Mouse (Mus musculus) c-Kit-positive CD71-positive TER-119-positive erythroid progenitor cells, embryonic 14.5 days (primary cell): ENCODE measurements at regions not wholly inside any gene's neighbourhood (a gene's known extent, or its start where the extent isn't known, plus 50 kb on each side); places are given as distances from the start of the nearest gene placed in this dataset.

Experiments used
- DNase-seq: peaks from one replicate; pipeline ENCODE4 v3.0.0-alpha.2; 2013; ENCODE audit warnings: low spot score

DNA sequence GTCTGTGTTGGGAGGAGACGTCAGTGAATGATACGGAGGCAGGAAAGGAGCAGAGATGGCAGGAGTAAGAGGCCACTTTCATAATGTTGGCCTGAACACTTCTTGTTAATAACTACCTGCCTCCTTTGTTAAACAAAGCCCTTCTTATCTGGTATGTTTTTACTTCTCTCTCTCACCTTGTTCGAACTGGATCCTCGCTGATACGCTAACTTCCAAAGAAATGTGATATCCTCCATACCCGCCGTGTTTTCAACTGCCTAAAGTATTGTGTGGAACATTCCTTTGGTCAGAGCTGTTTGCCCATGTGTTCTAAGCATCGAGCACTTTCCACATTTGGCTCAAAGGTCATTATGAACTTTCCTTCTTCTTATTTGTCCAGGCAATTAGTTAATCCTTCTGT, 887.8 kb upstream of the Lrrc6 start:
- no peak for DNase-seq

DNA sequence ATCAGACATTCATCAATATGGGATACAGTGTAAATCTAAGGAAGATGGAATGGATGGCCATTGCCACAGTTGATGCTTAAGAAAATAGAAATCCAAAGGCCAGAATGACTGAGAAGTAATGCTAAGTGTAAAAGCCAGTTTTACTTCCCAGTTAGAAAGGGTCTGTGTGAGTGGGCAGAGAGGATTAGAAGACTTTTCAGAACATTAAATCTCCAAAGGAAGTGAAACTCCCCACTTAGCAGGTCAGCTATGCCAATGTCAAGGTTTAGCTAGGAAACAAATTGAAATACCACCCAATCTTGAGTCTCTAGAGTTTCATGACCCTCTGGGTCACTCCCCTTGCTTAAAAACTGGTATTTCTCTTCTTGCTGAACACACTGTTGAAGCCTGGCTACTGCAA, 886.2 kb upstream of the Lrrc6 start:
- DNase-seq, result no peak

DNA sequence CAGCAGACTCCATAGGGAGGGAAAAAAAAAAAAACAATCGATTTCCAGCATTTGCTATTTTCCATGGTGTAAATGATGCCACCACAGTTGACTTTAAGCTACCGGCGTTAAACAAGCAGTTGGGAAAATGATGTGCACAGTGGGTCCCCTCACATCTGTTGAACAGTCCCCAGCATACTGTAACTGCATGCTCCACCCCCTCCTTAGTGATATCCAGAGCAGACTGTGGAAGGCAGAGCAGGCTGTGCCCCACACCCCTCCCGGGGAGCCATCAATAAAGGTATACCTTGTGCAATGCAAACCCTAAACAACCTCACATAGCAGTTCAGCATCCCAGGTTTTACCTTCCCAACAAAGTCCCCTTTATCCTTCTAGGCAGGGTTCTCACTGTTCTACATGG, 872.9 kb upstream of the Lrrc6 start:
- DNase-seq, result no peak

DNA sequence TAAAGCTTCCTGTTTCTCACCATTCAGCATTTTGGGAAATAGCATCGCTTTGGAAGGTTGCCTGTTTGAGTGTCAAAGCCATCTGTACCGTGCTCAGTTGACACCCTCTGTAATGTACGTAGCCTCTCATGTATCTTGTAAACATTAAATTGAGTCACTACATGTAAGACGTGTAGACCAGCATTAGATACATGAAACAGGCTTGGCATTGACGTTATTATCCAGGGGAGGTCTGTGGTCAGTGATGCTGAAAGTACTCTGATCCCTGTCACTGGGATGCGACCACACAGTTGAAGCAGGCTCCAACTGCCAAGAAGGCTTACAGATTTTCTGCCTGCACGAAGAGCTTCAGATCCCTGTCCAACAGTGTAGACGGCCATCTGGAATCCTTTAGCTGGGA, 872.3 kb upstream of the Lrrc6 start:
- DNase-seq, result no peak

DNA sequence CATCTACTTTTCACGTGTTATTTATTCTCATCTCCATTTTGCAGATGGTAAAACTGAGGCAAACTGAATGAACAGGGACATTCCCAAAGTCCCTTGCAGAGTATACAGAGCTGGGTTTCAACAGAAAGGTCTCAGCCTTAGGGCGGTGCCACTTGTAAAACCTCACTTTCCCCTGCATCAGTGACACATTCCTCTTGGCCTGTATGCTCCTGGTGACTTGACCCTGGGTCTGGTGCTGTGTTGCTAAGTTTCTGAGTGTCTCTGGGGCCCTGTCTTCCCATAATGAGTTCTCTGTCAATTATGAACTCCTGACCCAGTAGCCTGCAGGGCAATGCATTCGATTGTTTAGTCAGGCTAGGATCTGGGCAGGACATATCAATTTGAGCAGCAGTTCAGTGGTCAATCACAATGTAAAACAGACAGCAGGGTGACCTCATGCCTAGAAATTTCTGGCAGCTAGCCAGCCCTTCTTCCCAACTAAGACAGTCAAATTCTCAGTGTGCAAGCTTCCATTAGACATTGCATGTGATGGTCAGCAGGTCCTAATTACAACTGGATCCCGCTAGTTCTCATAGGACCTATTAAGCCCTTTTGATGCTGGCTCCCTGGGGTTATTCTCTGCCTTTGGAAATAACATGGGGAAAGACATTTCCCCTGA, 863.5 kb upstream of the Lrrc6 start:
- no peak for DNase-seq

DNA sequence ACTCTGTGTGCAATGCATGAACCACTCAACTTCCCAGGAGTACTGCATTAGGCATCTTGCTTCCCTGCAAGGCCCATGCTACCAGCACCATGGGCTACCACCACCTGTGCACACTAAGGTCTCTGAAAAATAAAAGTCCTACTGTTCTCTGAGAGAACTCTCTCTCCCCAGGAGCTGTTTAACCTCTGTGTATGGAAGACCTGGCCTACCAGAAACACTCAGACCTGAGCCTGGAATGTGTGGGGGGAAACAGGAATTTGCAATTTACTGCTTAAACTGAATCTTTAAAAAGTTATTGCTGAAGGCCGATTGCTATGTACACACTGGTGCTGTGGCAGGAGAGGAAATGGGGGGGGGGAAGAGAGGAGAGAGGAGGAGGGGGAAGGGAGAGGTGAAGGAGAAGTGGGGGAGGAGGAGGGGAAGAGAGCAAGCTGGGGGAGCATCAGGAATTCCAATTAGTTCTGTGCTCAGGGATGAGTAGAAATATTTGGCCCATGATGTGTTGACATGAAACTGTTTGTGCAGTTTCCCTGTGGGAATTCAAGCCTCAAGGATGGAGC, 860.4 kb upstream of the Lrrc6 start:
- DNase-seq, result no peak

DNA sequence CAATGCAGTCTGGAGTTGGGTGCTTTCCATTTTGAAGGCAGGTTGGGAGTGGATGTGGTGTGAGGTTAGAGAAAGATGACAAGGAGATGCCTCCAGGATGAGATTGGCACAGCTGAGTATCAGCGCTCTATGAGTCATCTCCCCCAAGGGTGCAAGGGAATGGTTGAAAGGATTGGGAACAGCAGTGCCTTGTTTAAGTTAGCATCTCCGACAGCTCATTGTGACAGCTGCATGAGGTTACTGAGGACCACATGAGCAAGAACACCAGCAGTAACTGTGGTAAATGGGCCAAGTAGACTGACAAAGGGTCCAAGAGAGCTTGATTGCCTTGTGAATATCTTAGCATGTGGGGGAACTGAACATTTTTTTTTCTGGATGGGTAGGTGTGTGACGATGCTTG, 857.2 kb upstream of the Lrrc6 start:
- no peak for DNase-seq

DNA sequence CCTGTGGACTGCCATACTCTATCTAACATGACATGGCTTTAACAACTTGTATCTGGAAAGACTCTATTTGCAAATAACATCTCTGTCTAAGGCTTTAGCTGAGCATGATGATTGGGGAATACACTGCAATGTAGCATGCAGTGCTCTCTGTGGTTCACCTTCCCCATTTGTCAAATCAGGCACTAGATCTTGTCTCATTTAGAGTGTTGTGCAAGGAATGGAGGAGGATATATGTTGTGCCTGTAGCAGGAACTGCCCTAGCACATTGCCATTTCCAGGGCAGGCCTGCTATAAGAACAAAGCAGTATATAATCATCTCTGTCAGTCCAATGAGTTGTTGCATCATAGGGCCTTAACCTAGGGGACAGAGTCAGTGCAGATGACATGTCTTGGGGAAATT, 854.6 kb upstream of the Lrrc6 start:
- DNase-seq, result no peak

DNA sequence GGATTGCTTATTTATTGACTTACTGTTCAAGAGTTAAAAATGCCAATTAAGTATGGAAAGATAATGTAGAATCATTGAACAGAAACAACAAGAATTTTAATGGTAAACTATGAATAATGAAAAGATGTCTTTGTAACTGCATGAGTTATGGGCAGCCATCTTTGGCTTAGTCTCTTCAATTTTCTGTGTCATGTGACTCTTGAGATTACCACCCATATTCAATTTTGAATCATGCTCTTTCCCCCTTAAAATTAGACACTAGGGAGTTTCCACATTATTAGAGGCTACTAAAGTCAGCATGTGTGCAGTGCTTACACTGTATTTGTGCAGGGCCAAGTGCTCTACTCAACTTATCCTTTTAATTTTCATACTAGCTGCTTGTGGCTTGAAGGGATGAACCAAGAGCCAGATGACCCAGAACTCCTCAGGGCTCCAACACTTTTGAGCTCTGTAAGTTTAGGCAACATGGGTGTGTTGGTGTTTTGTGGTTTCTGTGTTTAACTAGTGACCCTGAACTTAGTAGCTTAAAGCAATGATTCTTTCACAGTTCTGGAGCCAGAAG, 854.0 kb upstream of the Lrrc6 start:
- DNase-seq, result no peak

DNA sequence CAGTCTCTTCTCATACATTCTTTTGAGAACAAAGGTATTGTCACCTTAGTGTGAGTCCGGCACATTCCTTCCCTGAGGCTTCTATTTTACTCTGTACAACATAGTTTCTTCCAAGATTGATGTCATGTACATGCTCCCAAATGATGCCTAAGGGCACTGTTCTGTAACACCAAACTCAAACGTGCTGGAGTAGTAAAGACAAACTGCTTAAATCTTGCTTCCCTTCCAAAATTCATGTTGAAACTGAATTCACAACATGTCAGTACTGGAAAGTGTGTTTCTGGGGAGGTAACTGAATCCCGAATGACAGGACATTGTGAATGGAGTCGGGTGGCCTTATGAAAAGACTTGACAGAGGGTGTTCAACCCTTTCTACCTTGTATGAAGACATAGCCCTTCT, 848.8 kb upstream of the Lrrc6 start:
- DNase-seq, result no peak

DNA sequence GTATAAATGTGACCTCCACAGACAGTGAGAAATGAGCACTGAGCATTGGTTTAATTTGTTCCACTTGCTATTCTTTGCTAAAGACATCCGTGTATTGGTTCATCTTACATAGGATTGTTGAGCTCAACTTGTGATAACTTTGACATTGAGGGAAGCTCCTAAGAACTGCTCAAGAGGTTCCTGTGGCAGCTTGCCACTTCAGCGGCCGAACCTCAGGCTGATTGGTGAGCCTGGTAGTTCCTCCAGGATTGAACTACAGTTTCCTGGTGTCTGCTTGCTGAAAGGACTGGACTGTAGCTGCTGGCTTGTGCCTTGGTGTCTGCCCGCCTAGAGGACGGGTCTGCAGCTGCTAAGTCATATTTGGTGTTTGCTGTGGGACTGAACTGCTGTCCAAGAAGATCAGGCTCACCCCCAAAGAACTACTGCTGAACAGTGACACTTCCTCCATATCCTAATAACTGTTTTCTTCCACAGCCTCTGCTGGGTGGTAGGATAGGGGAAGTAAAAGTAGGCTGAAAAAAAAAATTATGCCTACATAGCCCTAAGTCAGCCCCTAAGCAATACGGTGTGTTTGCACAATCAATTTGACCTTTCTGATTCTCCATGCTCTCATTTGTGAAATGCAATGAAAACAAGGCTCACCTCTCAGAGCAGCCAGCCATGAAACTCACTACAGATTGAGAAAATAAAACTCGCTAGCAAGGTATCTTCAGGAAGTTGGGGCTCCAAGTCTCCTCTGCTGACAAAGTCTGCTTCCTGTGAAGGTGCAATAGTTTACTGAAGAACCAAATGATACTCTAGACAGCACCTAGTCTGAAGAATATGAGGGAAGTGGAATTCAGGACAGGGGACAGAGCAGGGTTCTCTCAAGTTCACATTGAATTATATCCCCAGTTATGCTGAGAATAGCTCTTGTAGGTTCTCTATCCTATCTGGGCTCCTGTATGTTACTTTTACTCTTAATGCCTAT, 844.8 kb upstream of the Lrrc6 start:
- no peak for DNase-seq

DNA sequence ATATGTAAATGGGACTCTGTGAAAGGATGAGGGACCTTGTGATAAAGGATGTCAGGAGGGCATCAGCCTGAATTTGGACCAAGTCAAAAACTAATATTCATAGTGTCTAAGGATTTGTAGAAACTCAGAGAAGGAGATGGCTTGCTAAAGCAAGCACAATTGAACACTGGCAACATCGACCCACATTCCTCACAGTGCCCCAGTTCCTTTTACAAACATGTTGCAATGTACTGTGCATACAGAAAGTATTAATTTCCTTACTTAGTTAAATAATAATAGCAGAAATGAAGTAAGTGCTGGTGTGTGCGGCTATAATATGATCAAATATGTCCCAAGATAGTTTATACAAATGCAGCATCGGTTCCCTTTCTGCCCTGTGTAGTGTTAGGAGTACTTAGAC, 841.3 kb upstream of the Lrrc6 start:
- DNase-seq, result no peak

DNA sequence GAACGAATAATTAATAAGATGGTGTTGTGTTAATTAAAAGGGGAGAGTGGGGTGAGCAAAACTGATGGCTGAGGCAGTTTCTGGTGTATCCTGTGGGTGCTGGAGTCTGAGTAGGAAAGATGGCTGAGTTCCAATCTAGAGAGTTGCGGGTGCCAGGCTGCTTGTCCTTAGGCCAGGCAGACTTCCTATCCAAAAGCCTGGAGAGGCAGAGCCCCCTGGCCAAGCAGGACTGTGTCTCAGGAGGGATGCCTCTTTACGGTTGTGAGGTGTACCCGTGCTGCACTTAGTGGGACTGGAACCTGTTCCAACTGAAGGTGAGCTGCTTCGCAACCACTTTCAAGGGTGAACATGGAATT, 836.3 kb upstream of the Lrrc6 start:
- DNase-seq, result no peak

DNA sequence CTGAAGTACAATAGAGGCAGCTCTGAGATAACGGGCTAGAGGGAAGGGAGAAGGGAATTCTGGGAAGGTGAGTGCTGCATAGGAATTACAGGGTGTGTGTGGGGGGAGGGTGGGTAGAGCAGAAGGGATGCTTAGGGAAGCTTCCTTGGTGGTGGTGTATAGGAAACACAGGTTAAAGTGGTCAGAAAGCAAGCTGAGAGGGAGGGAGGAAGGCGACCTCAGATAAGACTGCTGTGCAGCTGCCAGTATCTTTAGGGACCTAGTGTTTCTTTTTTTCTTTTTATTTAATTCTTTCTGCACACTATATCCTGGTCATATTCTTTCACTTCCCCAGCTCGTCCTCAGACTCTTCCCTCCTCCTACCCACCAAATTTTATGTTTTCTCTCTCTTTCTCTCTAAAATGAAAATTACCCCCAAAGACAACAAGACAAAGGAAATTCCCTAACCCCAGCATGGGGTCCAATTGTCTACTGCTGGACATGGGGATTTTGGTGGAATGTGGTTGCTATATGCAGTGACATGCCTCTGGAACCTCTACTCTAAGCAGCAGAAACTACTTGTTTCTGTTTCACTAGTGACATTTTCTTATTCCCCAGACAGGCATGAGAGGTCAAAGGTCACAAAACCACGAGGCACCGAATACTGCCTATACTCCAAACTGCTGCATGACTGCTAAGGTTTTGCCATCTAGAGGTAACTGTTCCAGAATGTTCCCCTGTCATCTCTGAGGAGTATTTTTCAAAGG, 835.8 kb upstream of the Lrrc6 start:
- DNase-seq, result no peak

DNA sequence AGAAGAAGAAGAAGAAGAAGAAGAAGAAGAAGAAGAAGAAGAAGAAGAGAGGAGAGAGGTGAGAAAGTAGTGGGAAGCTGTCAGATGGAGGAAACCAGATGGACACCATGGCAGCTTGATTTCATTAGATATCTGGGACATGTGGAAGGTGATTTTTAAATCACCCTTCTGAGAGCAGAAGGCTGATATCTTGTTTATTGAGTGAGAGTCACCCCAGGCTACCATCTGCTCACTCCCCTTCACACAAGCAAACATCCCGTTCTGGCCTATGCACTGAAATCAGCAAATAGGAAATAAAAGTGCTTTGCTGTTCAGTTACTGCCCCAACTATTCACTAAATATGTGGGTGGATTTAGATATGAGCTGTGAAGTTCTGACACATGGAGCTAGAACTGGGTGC, 831.8 kb upstream of the Lrrc6 start:
- no peak for DNase-seq

DNA sequence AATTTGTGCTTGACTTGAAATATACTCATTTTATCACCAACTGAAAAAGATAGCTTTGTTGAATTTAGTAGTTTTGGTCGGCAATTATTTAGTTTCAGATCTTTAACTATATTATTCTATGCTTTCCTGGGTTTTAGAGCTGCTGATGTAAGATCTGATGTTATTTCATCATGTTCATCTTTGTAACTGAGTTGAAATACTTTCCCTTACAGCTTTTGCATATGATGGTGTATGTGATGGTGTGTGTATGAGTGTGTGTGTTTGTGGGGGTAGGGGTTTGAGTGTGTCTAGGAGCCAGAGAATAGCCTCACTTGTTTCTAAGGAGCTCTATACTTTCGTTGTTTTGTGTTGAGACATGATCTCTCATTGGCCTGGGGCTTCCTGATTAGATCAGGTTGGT, 819.6 kb upstream of the Lrrc6 start:
- DNase-seq, result no peak

DNA sequence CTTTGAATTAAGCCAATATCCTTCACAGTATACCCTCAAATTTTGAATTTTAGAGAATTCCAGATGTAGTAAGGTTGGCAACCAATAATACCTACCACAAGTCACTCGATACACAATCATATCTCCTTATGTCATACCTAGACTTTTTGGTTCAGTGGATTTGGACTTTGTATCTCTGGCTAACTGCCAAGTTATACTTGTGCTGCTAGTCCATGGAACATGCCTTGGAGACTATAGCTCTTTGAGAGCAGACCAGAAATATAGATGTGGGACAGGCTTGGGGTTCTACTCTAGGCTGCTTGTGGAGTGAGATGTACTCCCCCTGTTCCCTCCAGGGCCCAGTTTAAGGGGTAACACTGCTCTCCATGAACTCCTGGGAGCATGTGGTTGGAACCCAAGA, 814.5 kb upstream of the Lrrc6 start:
- DNase-seq, result no peak

DNA sequence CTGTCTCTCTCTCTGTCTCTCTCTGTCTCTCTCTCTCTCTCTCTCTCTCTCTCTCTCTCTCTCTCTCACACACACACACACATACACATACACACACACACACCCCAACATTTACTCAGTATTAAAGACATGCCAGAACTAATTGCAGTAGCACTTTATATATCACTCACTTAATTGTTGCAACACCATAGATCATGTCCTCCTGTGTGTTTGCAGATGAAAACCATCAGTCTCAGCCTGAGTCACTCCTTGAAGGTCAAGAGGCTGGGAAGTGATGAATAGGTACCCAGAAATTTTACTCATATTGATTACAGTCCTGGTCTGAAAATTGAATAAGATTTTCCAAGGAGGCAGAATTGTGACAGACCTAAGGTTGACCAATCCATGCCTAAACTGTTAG, 812.9 kb upstream of the Lrrc6 start:
- DNase-seq, result no peak

DNA sequence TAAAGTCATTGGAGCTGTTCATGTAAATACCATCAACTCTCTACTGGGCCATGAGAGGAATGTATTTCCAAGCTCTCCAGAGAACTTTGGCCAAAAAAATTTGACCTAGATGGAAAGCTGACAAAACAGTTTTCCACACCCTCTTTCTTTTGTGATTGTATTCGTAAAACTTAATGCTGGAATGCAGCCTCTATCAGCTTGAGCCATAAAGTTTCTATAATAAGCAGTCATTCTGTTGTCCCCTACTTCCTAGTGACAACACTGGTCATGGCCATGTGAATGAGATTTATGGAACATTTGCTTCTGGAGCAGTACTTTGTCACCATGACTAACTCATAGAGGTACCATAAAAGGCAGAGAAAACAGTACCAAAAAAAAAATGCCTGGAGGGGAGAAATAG, 805.0 kb upstream of the Lrrc6 start:
- no peak for DNase-seq

DNA sequence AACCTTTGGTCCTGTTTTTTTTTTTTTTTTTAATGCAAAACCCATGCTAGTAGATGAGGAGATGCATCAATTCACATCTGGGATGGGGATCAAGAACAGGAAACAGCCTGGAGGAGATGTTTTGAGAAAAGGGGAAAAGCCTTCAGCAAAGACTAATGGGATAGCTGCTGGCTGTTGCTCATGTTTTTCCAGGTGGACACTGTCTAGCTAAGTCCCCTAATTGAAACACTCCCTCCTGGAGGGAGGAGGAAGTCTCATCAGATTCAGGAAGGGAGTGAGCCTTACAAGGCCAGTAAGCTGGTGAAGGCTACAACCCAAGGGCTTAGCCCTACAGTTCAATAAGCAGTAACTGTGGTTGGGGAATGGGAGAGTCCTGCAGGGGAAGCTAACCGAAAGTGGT, 803.1 kb upstream of the Lrrc6 start:
- DNase-seq, result no peak

DNA sequence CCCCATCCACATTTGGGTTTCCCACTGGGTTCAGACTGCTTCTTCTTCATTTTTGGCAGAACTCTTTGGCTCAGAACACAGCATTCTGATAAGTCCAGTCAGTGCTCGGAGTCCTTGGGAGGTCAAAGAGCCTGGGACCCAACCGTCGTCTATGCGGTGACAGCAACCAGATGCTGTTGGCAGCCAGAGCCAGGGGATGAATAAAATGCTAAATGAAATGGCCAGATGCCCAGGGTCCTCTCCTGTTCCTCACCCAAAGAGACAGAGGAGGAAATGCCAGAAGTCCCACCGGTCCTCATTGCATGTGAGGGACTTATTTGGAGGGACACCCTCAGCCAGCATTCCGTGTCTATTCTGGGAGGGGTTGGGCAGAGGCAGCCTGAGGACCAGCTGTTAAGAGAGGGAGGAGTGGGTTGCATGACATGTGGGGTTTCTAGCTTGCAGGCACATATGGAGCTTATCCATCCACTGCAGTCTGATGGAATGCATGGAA, 801.2 kb upstream of the Lrrc6 start:
- DNase-seq, result no peak

DNA sequence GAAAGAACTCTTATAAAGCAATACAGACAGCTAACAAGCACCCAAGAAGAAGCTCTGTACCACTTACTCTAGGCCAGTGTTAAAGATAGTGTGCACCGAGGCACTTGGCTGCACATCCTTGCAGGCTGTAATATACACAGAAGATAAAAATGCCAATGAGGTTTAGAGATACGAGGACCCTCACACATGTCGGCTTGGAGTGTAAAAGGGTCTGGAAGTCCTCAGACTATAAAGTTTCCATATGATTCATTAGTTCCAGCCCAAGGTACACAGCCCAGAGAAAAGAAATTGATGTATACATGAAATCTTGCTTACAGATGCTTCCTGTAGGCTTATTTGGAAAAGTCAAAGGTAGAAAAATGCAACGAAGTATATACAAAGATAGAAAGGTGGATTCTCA, 800.3 kb upstream of the Lrrc6 start:
- no peak for DNase-seq
